Mouse (Mus musculus) forebrain, embryonic 13.5 days (tissue): ENCODE data around the gene Cbs. TPM values are rescaled to one million over a fixed set of nuclear protein-coding genes. Genes with fewer than 3 reads are reported as not detected.

Source experiments
- ATAC-seq: fragments of 200-750 bp; cut with Nextera tagmentation; 2 replicates; pipeline ENCODE4 v1.8.0; 2017
- H3K27ac ChIP-seq: fragments of 300-500 bp; sonication (generic); 2 replicates; pipeline ENCODE4 v1.5.1; 2015; ENCODE audit warnings: inconsistent platforms, mild to moderate bottlenecking, moderate library complexity
- H3K27me3 ChIP-seq: fragments of 300-500 bp; sonication (generic); 2 replicates; pipeline ENCODE4 v1.6.1; 2015; ENCODE audit warnings: mild to moderate bottlenecking, inconsistent platforms
- H3K36me3 ChIP-seq: fragments of 300-500 bp; sonication (generic); 2 replicates; pipeline ENCODE4 v1.6.1; 2015; ENCODE audit warnings: mild to moderate bottlenecking, inconsistent platforms; ENCODE audit not compliant: poor library complexity, severe bottlenecking
- H3K4me1 ChIP-seq: fragments of 300-500 bp; sonication (generic); 2 replicates; pipeline ENCODE4 v1.6.1; 2015; ENCODE audit warnings: inconsistent platforms
- H3K4me2 ChIP-seq: fragments of 300-500 bp; sonication (generic); 2 replicates; pipeline ENCODE4 v1.6.1; 2015; ENCODE audit warnings: inconsistent platforms, mild to moderate bottlenecking, moderate library complexity
- H3K4me3 ChIP-seq: fragments of 300-500 bp; sonication (generic); 2 replicates; pipeline ENCODE4 v1.5.1; 2015; ENCODE audit warnings: mild to moderate bottlenecking, inconsistent platforms
- H3K9ac ChIP-seq: fragments of 300-500 bp; sonication (generic); 2 replicates; pipeline ENCODE4 v1.6.1; 2015; ENCODE audit warnings: mild to moderate bottlenecking, inconsistent platforms
- H3K9me3 ChIP-seq: fragments of 300-500 bp; sonication (generic); replicated peaks from 2 replicates; pipeline ENCODE4 v1.6.1; 2016; ENCODE audit warnings: inconsistent platforms
- WGBS: fragments of 180-500 bp; shearing (Covaris S2); methylation state at CpG from one replicate; pipeline ENCODE4 v1.1.7; 2015; 5-methylcytosine and 5-hydroxymethylcytosine counted together
- polyA plus RNA-seq: library from polyadenylated mRNA; unstranded; fragments of >200 nt; fragmentation: Nextera tagmentation; extraction: Ambion mirVana; gene quantifications from 2 replicates; pipeline ENCODE4 v1.2.1, GENCODE M21; 2015

The Cbs gene
- polyA plus RNA-seq, result 4.4 and 5.3 TPM in 2 replicates

- no peaks in the 10 kb centered on the region for H3K9me3 ChIP-seq
- ATAC-seq, result peak; percentile 83
- H3K4me2 ChIP-seq, result peak within 1 kb of the TSS; percentile 96
- H3K4me3 ChIP-seq, result peak within 1 kb of the TSS; percentile 53
- peak within 1 kb of the TSS; percentile 68 for H3K9ac ChIP-seq
- H3K4me1 ChIP-seq, result peaks cover 30% of the 10 kb centered on the region
- H3K27ac ChIP-seq, result peak within 1 kb of the TSS; percentile 81
- H3K27me3 ChIP-seq, result peaks cover 24% of the 10 kb centered on the region
- WGBS, result 3% methylated on average over 59 of the region's 61 CpGs
- no peaks in the 10 kb centered on the region for H3K36me3 ChIP-seq
Measured at GRCm38 (mm10) chr17:31636942-31637811, at the start of gene Cbs. TSS of gene Cbs (minus strand) at chr17:31637238.

- WGBS, result 31% methylated on average over 3 of the region's 3 CpGs
- Histone ChIP-seq H3K4me2 (no peak overlapping the region), H3K9ac (peak overlapping the region; percentile 38; the same call in 1 of the 2 replicates), H3K4me1 (peaks cover 13% of the 10 kb centered on the region), H3K9me3 (no peaks in the 10 kb centered on the region), H3K36me3 (no peaks in the 10 kb centered on the region), H3K27me3 (0 out of 2 replicates have a peak, but pooled peaks cover 2% of the 10 kb centered on the region), H3K27ac (peak overlapping the region; percentile 68; the same call in 1 of the 2 replicates), H3K4me3 (no peak overlapping the region)
- ATAC-seq, result no peak
Measured at GRCm38 (mm10) chr17:31686225-31686564, 49.2 kb upstream of the Cbs start.

GRCm38 (mm10) chr17:31685514-31686224 is 48.6 kb upstream of the Cbs start:
- H3K36me3 ChIP-seq, result no peaks in the 10 kb centered on the region
- WGBS, result 16% methylated on average over 17 of the region's 17 CpGs
- H3K27me3 ChIP-seq, result 0 out of 2 replicates have a peak, but pooled peaks cover under 1% of the 10 kb centered on the region
- no peak overlapping the region for H3K4me3 ChIP-seq
- H3K9me3 ChIP-seq, result no peaks in the 10 kb centered on the region
- peak overlapping the region; percentile 68 for H3K27ac ChIP-seq
- H3K4me1 ChIP-seq, result peaks cover 13% of the 10 kb centered on the region
- H3K9ac ChIP-seq, result peak overlapping the region; percentile 38; the same call in 1 of the 2 replicates
- peak; percentile 91 for ATAC-seq
- peak overlapping the region; percentile 20; the same call in 1 of the 2 replicates for H3K4me2 ChIP-seq

DNA sequence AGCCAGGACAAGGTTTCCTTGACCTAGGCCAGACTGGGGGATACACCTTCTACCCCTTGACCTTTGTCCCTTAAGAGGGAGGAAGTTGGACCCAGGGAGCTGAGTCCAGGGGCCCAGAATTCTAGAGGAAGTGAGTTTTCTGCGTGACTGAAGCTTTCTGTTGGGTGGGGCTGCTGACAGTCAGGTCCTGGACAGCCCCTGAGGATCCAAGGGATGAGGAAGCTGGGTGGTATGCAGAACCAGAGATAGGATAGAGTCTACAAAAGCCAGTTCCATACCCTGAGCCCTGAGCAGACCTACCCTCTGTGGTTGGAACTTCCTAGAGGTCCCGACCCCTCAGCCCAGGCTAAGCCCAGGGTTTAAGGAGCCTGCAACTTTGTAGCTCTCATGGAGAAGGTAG is 43.4 kb upstream of the Cbs start:
- no peak for ATAC-seq
- Histone ChIP-seq H3K4me1 (0 out of 2 replicates have a peak, but pooled peaks cover 2% of the 10 kb centered on the region), H3K36me3 (no peaks in the 10 kb centered on the region)

GRCm38 (mm10) chr17:31677507-31677906 is 40.5 kb upstream of the Cbs start, which contains the start of gene Cryaa:
TSS of gene Cryaa (plus strand) at chr17:31677807.
- Histone ChIP-seq H3K4me3 (no peak within 1 kb of the TSS), H3K9me3 (no peaks in the 10 kb centered on the region), H3K27me3 (no peaks in the 10 kb centered on the region), H3K27ac (no peak within 1 kb of the TSS), H3K4me1 (no peaks in the 10 kb centered on the region), H3K4me2 (no peak within 1 kb of the TSS), H3K36me3 (no peaks in the 10 kb centered on the region), H3K9ac (no peak within 1 kb of the TSS)
- 82% methylated on average over 8 of the region's 8 CpGs for WGBS
- ATAC-seq, result no peak

More for the DNA sequence above, 43.4 kb upstream of the Cbs start:
- Histone ChIP-seq H3K27ac (no peak overlapping the region), H3K9ac (no peak overlapping the region), H3K27me3 (no peaks in the 10 kb centered on the region), H3K9me3 (no peaks in the 10 kb centered on the region), H3K4me2 (no peak overlapping the region), H3K4me3 (no peak overlapping the region)
- 93% methylated on average over 2 of the region's 2 CpGs for WGBS

DNA sequence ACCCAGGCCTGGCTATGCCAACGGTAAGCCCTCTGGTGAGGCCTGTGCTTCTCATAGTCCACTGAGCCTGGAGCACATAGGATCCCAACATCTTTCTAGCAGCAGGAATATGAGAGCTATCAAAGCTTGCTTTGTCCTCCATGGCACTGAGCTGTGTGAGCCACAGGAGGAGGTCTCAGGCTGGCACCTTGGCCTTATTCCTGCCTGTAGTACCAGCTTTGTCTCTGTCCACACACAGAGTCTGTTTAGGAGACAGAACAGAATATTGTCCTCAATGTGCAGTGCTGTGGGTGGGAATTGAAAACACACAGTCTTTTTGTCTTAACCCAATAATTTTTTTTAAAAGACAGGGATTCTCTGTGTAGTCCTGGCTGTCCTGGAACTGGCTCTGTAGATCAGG is 37.4 kb upstream of the Cbs start:
- ATAC-seq, result no peak
- Histone ChIP-seq H3K27me3 (no peaks in the 10 kb centered on the region), H3K27ac (no peak overlapping the region), H3K4me2 (no peak overlapping the region), H3K4me1 (no peaks in the 10 kb centered on the region), H3K9ac (no peak overlapping the region), H3K36me3 (no peaks in the 10 kb centered on the region), H3K9me3 (no peaks in the 10 kb centered on the region), H3K4me3 (no peak overlapping the region)
- WGBS, result 100% methylated on average over 1 of the region's 1 CpGs

- H3K4me3 ChIP-seq, result no peak overlapping the region
- H3K4me2 ChIP-seq, result no peak overlapping the region
- no peak overlapping the region for H3K9ac ChIP-seq
- H3K4me1 ChIP-seq, result no peaks in the 10 kb centered on the region
- no peak for ATAC-seq
- 87% methylated on average over 12 of the region's 12 CpGs for WGBS
- no peaks in the 10 kb centered on the region for H3K27me3 ChIP-seq
- no peak overlapping the region for H3K27ac ChIP-seq
- no peaks in the 10 kb centered on the region for H3K9me3 ChIP-seq
- H3K36me3 ChIP-seq, result no peaks in the 10 kb centered on the region
Measured at GRCm38 (mm10) chr17:31672279-31672678, 35.2 kb upstream of the Cbs start.

DNA sequence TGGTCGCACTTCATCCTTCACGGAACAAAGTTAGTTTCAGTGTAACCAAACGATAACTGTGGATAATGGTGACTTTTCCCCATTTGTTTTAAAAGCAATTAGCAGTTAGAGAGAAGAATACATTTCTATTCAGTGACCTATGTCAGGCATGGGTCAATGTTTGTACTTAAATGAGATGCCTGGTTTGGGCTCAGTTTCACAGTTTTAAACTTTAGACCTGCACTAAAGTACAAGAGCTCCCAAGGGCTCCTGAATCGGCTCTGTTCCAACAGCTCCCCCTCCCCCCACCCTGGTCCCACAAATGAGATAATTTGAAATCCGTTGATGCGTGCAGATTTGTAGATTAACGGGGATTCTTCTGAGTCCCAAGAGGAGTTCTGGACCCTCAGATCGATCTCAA is 34.7 kb upstream of the Cbs start:
- Histone ChIP-seq H3K4me3 (no peak overlapping the region), H3K27ac (no peak overlapping the region), H3K9ac (no peak overlapping the region), H3K4me2 (no peak overlapping the region), H3K9me3 (no peaks in the 10 kb centered on the region), H3K27me3 (no peaks in the 10 kb centered on the region), H3K4me1 (no peaks in the 10 kb centered on the region), H3K36me3 (no peaks in the 10 kb centered on the region)
- 70% methylated on average over 8 of the region's 8 CpGs for WGBS
- no peak for ATAC-seq

DNA sequence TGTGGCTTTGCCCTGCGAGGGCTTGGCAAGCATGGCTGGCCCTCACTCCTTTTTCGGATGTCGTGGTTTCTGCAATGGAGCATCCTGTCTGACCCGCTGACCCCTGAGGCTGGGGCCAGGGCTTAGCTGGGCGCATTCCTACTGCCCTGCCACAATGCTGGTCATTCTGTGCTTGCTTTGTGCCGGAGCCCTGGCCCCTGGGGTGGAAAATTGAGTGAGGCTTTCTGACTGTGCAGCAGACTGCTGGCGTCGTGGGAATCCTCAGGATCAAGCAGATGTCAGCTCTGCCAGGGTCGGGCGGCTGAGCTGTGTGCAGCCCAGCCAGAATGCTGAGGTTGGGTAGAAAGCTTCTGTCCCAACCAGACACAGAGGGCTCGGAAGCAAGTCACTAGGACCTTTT is 33.1 kb upstream of the Cbs start:
- H3K9me3 ChIP-seq, result no peaks in the 10 kb centered on the region
- H3K4me3 ChIP-seq, result no peak overlapping the region
- ATAC-seq, result no peak
- H3K4me2 ChIP-seq, result no peak overlapping the region
- no peak overlapping the region for H3K9ac ChIP-seq
- H3K27ac ChIP-seq, result no peak overlapping the region
- H3K4me1 ChIP-seq, result no peaks in the 10 kb centered on the region
- H3K27me3 ChIP-seq, result no peaks in the 10 kb centered on the region
- H3K36me3 ChIP-seq, result no peaks in the 10 kb centered on the region
- WGBS, result 17% methylated on average over 11 of the region's 11 CpGs

DNA sequence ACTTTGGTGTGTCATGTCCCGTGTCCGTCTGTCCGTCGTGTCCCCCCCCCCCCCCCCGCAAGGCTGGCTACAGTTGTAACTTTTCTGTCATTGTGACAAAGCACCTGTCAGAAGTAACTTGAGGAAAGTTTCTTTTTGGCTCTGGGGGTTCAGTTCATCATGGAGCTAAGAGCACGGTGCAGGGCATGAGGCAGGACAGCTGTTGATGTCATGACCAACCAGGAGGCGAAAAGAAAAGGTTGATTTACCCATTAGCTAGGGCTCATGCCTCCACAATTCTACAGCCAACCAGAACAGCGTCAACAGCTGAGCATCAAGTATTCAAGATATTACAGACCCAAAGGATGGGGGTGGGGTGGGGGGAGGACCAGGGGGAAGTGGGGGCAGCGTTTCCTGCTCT is 31.3 kb upstream of the Cbs start:
- Histone ChIP-seq H3K9ac (no peak overlapping the region), H3K9me3 (no peaks in the 10 kb centered on the region), H3K36me3 (no peaks in the 10 kb centered on the region), H3K4me2 (no peak overlapping the region), H3K27ac (no peak overlapping the region), H3K4me1 (no peaks in the 10 kb centered on the region), H3K4me3 (no peak overlapping the region), H3K27me3 (no peaks in the 10 kb centered on the region)
- WGBS, result 87% methylated on average over 6 of the region's 9 CpGs
- no peak for ATAC-seq

GRCm38 (mm10) chr17:31664760-31665159 is 27.7 kb upstream of the Cbs start:
- Histone ChIP-seq H3K4me2 (no peak overlapping the region), H3K27me3 (no peaks in the 10 kb centered on the region), H3K27ac (no peak overlapping the region), H3K9ac (no peak overlapping the region), H3K36me3 (no peaks in the 10 kb centered on the region), H3K4me1 (no peaks in the 10 kb centered on the region), H3K9me3 (no peaks in the 10 kb centered on the region), H3K4me3 (no peak overlapping the region)
- WGBS, result 17% methylated on average over 4 of the region's 4 CpGs
- ATAC-seq, result peak; percentile 57; the same call in 1 of the 2 replicates

DNA sequence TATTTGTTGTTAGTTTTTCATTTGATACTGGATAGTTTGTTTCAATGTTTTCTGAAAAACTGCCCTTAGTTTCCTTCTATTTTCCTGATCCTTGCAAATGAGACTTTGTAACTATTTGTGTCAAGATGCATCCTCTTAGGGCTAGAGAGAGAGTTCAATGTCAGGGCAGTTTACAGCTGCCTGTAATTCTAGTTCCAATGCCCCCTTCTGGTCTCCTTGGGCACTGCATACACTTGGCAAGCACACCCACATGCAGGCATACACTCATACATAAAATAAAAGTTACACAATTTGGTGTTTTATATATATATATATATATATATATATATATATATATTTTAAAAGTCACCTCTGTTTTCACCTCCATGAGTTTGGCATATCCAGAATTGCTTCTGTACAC is 25.8 kb upstream of the Cbs start:
- ATAC-seq, result no peak

More for the DNA sequence above, 25.8 kb upstream of the Cbs start:
- no peaks in the 10 kb centered on the region for H3K36me3 ChIP-seq
- H3K4me2 ChIP-seq, result no peak overlapping the region
- H3K27me3 ChIP-seq, result no peaks in the 10 kb centered on the region
- H3K9ac ChIP-seq, result no peak overlapping the region
- H3K27ac ChIP-seq, result no peak overlapping the region
- peaks cover 8% of the 10 kb centered on the region for H3K4me1 ChIP-seq
- no peaks in the 10 kb centered on the region for H3K9me3 ChIP-seq
- H3K4me3 ChIP-seq, result no peak overlapping the region
